Mouse (Mus musculus) naive thymus-derived CD4-positive, alpha-beta T cell, adult 5 months (primary cell): ENCODE data around the gene Rtp3. TPM values are rescaled to one million over a fixed set of nuclear protein-coding genes. Genes with fewer than 3 reads are reported as not detected.

Experiments used
- polyA plus RNA-seq: library from polyadenylated mRNA; unstranded; fragments of 100-300 nt; shearing (Covaris generic); gene quantifications from one replicate; pipeline ENCODE4 v1.2.1, GENCODE M21; 2017

Gene Rtp3
- not detected for polyA plus RNA-seq

DNA sequence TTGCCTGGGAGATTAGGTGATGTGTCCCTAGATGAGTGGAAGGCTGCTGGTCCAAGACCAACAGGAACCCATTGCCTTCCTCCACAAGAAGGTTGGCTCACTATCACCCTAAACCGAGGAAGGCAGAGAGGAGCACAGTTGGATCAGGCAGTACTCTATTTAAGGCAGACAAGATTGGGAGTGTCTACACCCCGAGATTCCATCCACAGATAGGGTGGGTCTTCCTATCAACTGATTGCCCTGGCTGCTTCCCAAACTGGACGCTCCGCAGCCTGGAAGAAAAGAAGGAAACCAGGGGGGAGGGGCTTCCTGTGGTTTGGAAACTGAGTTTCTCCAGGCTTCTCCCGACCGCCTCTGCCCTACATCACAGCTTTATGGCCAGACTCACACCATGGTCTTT is at the start of gene Rtp3:
TSS of gene Rtp3 (minus strand) at position 380 of the 400 bp plus-strand sequence.

DNA sequence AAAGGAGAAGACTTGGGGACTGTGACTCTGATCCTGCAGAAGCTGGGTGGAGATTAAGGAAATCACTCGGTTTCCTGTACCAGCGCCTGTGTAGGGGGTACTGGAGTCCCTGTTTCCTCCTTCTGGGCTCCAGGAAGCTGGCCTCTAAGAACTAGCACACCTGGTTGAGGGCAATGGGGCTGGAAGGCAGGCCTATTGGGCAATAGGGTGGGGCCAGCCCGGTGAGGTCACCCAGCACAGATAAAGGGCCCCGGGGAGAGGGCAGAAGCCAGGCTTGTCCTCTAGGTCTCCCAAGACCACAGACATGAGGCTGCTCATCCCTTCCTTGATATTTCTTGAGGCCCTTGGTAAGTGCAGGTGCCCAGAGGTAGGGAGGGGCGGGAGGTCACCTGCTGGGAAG is 28.6 kb upstream of the Rtp3 start, which contains the start of gene Ltf:
TSS of gene Ltf (plus strand) at position 250 of the 400 bp plus-strand sequence.

DNA sequence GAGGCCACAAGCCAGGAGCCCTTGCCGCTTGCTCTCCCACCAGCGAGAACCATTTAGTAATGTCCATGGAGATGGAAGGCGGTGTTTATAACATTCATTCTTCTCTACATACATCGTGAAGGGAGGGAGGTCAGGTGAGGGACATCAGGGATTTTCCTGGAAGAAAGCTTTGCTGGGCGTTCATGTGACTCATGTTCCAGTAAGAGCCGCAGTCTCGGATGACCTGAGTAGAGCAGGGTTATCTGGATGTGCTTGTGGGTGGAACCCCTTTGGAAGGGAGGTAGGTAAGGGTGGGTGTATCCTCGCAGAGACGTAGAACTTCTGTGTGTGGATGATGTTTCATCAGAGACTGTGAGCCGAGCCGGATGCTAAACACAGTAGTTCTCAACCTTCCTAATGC is 39.0 kb downstream of the Rtp3 start, which contains the start of gene Lrrc2:
TSS of gene Lrrc2 (plus strand) at position 149 of the 400 bp plus-strand sequence.

DNA sequence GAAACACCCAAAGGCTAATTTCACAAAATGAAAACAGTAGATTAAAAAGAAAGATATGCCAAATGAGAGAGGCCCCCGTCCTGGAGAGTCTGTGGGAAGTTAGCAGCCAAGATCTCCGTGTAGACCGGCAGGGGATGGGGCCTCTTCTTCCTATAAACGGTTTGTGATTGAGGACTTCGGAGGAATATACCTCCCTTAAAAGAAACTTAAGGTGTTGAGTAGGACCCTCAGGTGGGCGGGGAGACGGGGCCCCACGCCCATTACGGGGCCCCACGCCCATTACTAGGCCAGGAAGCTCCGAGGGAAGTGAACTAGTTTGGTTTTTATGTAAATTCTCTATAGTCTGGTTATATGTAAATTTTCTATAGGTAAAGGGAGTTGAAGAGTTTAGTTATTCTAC is 44.5 kb downstream of the Rtp3 start, which contains the start of gene Tdgf1:
TSS of gene Tdgf1 (minus strand) at position 233 of the 400 bp plus-strand sequence.

Other genes starting within 250 kb of the Rtp3 start
- gene Myl3, start 248.7 kb downstream of the Rtp3 start, polyA plus RNA-seq = not detected
- gene Pth1r, start 243.4 kb downstream of the Rtp3 start, polyA plus RNA-seq = not detected
- gene Prss42, start 192.4 kb downstream of the Rtp3 start, polyA plus RNA-seq = not detected
- gene Prss44, start 176.6 kb downstream of the Rtp3 start, polyA plus RNA-seq = not detected
- gene Prss43, start 163.9 kb downstream of the Rtp3 start, polyA plus RNA-seq = not detected
- not detected for gene Prss45, start 156.0 kb downstream of the Rtp3 start, polyA plus RNA-seq
- gene Prss46, start 146.1 kb downstream of the Rtp3 start, polyA plus RNA-seq = not detected
- gene Prss50, start 132.6 kb downstream of the Rtp3 start, polyA plus RNA-seq = not detected
- gene Als2cl, start 110.7 kb downstream of the Rtp3 start, polyA plus RNA-seq = 175 TPM
- 24.9 TPM for gene Tmie, start 110.5 kb downstream of the Rtp3 start, polyA plus RNA-seq
- 6.4 TPM for gene Fam240a, start 73.7 kb downstream of the Rtp3 start, polyA plus RNA-seq
- 2.0 TPM for gene Tdgf1, start 44.4 kb downstream of the Rtp3 start, polyA plus RNA-seq
- gene Lrrc2, start 39.0 kb downstream of the Rtp3 start, polyA plus RNA-seq = not detected
- not detected for gene Ltf, start 28.7 kb upstream of the Rtp3 start, polyA plus RNA-seq
- 0.95 TPM for gene Ccrl2, start 66.9 kb upstream of the Rtp3 start, polyA plus RNA-seq
- gene Lrrfip2, start 127.0 kb upstream of the Rtp3 start, polyA plus RNA-seq = 27.2 TPM